Mouse (Mus musculus): ENCODE measurements around the gene Cdkal1. TPM values are rescaled to one million over a fixed set of nuclear protein-coding genes. Genes with fewer than 3 reads are reported as not detected.
A peak's percentile ranks its signal among the peaks of the same experiment; 100 is the strongest.

The Cdkal1 gene
- polyA plus RNA-seq, 1 experiment, result 10.3 TPM

DNA sequence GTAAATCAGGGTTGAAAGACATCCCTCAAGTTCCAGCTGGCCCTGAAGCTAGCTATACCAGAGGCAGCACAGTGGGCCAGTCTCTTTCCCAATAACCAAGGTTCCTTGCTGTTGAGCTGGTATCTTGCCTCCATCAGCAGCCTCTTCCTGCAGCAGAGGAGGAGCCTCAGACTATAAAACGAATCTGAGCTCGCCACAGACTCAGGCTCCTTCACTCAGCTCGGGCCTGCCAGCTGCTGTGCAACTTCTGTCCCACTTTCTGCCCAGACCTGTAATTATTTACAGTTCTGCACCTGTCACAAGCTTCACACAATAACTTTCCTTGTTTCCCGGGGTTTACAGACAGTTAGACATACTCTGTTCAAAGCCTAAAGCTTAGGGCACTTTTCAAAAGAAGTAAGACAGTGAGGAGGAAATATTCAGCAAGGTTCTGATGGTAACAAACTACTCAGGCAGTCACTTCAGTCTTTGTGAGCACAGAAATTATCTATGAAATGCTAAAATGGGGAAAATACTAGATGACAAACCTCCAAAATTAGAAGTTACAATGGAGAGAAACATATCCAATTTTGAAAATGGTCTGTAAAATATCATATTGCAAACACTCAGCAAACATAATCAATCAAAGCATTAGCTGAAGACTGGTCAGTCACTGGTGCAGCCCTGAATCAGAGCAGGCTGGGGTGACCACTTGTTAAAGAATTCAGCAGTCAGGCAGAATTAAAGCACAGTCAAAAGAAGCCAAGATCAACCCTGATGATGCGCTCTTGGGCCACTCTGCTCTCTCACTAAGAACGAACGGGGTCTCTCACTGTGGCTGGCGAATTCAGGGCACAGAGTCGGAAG is 108.8 kb downstream of the Cdkal1 start:
- H3K4me3 ChIP-seq (replicated peaks; ENCODE audit: insufficient read depth, low read depth, low read length), result no peak overlapping the region
- 78% methylated on average over 9 of the region's 9 CpGs for WGBS
- H3K4me1 ChIP-seq (ENCODE audit: control insufficient read depth, insufficient read depth, low read length), result peaks cover 13% of the 10 kb centered on the region; the same call in 1 of the 2 replicates
- DNase-seq, result no peak
- TF ChIP-seq CTCF (IDR thresholded peaks at IDR 0.05; ENCODE audit: borderline replicate concordance, insufficient read depth, low read depth, low read length) (no peak), POLR2A (IDR thresholded peaks at IDR 0.05; ENCODE audit: borderline replicate concordance, insufficient read depth, low read length) (no peak)
- no peaks in the 10 kb centered on the region for H3K27me3 ChIP-seq (ENCODE audit: control insufficient read depth, insufficient read depth, low read length)
- no peak overlapping the region for H3K27ac ChIP-seq (ENCODE audit: insufficient read depth, low read length)

DNA sequence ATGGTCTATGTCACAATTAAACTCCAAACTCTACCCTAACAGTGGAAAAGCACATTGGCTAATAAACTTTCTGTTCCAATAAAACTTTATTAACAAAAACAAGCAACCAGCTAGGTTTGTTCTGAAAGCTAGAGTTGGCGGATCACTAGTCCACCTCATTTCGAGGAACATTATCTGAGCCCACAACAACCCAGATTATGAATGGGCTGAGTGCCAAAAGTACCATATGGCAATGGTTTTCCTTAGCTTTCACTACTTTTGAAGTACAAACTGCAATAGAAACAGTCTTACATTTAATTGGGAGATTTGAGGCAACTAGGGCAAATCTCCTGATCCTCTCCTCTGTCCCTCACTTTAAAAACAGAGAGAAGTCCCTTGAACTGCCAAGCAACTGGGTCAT is 110.4 kb downstream of the Cdkal1 start:
- DNase-seq, result peak; percentile 43 to 76
- H3K27me3 ChIP-seq (ENCODE audit: control insufficient read depth, insufficient read depth, low read length), result no peaks in the 10 kb centered on the region
- no peak overlapping the region for H3K4me3 ChIP-seq (replicated peaks; ENCODE audit: insufficient read depth, low read depth, low read length)
- peaks cover 13% of the 10 kb centered on the region; the same call in 1 of the 2 replicates for H3K4me1 ChIP-seq (ENCODE audit: control insufficient read depth, insufficient read depth, low read length)
- TF ChIP-seq POLR2A (IDR thresholded peaks at IDR 0.05; ENCODE audit: borderline replicate concordance, insufficient read depth, low read length), result no peak
- no peak for TF ChIP-seq CTCF (IDR thresholded peaks at IDR 0.05; ENCODE audit: borderline replicate concordance, insufficient read depth, low read depth, low read length)
- H3K27ac ChIP-seq (ENCODE audit: insufficient read depth, low read length), result no peak overlapping the region
- 20% methylated on average over 2 of the region's 2 CpGs for WGBS

DNA sequence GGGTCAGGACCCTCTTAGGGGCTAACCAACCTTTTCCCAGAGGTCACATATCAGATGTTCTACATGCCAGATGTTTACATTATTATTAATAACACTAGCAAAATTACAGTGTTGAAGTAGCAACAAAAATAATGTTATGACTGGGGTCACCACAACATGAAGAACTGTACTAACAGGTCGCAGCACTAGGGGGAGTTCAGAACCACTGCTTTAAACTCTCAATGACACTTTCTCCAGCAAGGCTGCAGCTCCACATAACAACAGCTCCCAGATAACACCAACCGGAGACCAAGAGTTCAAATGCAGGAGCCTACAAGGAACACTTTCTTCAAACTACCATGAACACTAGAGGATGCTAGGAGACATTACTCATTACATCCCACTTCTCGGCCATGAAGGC is 111.3 kb downstream of the Cdkal1 start:
- Histone ChIP-seq H3K4me3 (replicated peaks; ENCODE audit: insufficient read depth, low read depth, low read length) (no peak overlapping the region), H3K4me1 (ENCODE audit: control insufficient read depth, insufficient read depth, low read length) (peaks cover 13% of the 10 kb centered on the region; the same call in 1 of the 2 replicates), H3K27me3 (ENCODE audit: control insufficient read depth, insufficient read depth, low read length) (no peaks in the 10 kb centered on the region), H3K27ac (ENCODE audit: insufficient read depth, low read length) (no peak overlapping the region)
- TF ChIP-seq CTCF (IDR thresholded peaks at IDR 0.05; ENCODE audit: borderline replicate concordance, insufficient read depth, low read depth, low read length) (no peak), POLR2A (IDR thresholded peaks at IDR 0.05; ENCODE audit: borderline replicate concordance, insufficient read depth, low read length) (no peak)
- WGBS, result 97% methylated on average over 3 of the region's 3 CpGs
- no peak for DNase-seq

DNA sequence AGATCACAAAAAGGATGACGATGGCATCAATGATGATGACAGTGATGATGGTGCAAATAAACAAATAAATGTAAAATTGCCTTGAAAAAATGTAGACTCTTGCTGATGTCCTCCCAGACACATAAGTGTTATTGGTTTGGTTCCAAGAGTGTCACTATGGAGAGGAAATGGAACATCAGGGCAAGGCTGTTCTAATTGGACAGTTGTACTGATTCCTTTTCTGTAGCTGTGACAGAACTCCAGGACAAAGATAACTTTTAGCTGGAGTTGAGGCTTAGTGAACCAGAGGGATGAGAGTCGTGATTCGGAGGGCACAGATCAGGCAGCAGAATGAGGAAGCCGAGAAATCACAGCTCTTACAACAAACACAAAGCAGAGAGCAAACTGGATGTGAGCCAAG is 111.7 kb downstream of the Cdkal1 start:
- no peaks in the 10 kb centered on the region for H3K27me3 ChIP-seq (ENCODE audit: control insufficient read depth, insufficient read depth, low read length)
- WGBS, result 89% methylated on average over 4 of the region's 4 CpGs
- no peak overlapping the region for H3K27ac ChIP-seq (ENCODE audit: insufficient read depth, low read length)
- no peak overlapping the region for H3K4me3 ChIP-seq (replicated peaks; ENCODE audit: insufficient read depth, low read depth, low read length)
- DNase-seq, result no peak
- peaks cover 13% of the 10 kb centered on the region; the same call in 1 of the 2 replicates for H3K4me1 ChIP-seq (ENCODE audit: control insufficient read depth, insufficient read depth, low read length)
- no peak for TF ChIP-seq POLR2A (IDR thresholded peaks at IDR 0.05; ENCODE audit: borderline replicate concordance, insufficient read depth, low read length)
- no peak for TF ChIP-seq CTCF (IDR thresholded peaks at IDR 0.05; ENCODE audit: borderline replicate concordance, insufficient read depth, low read depth, low read length)

DNA sequence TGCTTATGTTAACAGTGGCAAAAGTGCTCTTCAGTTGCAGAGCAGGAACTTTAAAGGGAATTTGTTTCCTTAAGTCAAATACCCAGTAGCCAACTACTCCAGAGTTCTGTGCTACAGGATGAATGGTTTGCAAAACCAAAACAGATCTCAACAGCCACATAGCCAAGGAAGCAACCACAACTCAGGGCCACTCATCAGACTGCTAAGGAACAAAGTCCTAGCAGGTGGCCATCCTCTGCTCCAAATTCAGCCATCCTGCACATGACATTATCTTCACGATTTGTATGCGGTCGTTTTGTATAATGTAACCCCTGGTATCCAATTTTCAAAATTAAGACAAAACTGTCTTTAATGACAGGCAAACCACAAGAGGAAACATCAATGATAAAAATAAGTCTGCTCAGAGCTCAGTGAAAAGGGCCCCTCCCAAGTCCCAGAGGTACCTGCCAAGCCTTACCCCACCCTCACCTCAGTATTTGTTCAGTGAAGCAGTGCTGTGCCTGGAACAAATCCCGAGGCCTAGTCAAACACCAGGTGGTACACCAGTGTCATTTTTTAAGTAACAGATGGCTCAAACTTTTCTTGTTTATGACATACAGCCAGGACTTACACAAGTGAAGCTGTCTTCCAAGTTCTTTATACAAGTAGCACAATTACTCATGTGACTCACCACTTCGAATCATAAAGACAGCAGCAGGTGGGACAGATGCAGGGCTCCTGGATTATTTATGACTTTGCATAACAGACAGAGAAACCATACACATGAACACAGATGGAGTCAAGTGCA is 117.6 kb downstream of the Cdkal1 start:
- DNase-seq, result peak in 1 of 2 experiments; percentile 39
- TF ChIP-seq POLR2A (IDR thresholded peaks at IDR 0.05; ENCODE audit: borderline replicate concordance, insufficient read depth, low read length) (no peak), CTCF (IDR thresholded peaks at IDR 0.05; ENCODE audit: borderline replicate concordance, insufficient read depth, low read depth, low read length) (no peak)
- 29% methylated on average over 5 of the region's 5 CpGs for WGBS
- Histone ChIP-seq H3K4me3 (replicated peaks; ENCODE audit: insufficient read depth, low read depth, low read length) (no peak overlapping the region), H3K27me3 (ENCODE audit: control insufficient read depth, insufficient read depth, low read length) (no peaks in the 10 kb centered on the region), H3K27ac (ENCODE audit: insufficient read depth, low read length) (no peak overlapping the region), H3K4me1 (ENCODE audit: control insufficient read depth, insufficient read depth, low read length) (peaks cover 5% of the 10 kb centered on the region; the same call in 1 of the 2 replicates)

- Histone ChIP-seq H3K4me1 (ENCODE audit: control insufficient read depth, insufficient read depth, low read length) (peaks cover 5% of the 10 kb centered on the region; the same call in 1 of the 2 replicates), H3K27me3 (ENCODE audit: control insufficient read depth, insufficient read depth, low read length) (no peaks in the 10 kb centered on the region), H3K27ac (ENCODE audit: insufficient read depth, low read length) (no peak overlapping the region), H3K4me3 (replicated peaks; ENCODE audit: insufficient read depth, low read depth, low read length) (no peak overlapping the region)
- no peak for DNase-seq
- TF ChIP-seq CTCF (IDR thresholded peaks at IDR 0.05; ENCODE audit: borderline replicate concordance, insufficient read depth, low read depth, low read length), result no peak
- no peak for TF ChIP-seq POLR2A (IDR thresholded peaks at IDR 0.05; ENCODE audit: borderline replicate concordance, insufficient read depth, low read length)
Measured at GRCm38 (mm10) chr13:29734496-29734895, 121.0 kb downstream of the Cdkal1 start.

DNA sequence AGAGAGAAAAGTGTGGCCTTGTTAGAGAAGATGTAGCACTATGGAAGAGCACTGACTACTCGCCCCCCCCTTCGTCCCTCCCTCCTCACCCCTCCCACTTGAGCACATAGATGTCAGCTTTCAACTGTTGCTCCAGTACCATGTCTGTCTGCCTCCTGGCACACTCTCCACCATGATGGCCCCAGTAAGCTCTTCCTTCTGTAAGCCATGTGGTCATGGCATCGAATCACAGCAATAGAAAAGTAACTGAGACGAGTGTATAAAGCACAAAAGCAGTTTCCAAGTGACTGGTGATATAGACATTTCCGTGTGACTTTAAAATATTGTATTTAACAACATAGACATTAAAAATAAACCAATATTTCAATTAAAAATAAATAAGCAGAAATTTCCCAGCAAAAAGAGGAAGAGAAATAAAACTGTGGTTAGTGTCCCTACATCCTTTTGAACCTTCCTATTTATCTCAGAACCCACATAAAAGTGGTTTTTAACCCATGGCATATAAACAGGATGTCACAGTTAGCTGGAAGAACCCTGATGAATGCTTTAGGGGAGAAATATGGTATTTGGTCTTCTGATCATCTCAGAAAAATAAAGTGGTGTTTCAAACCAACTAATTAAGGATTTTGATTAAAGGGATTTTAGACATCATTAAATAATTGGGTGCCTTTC is 129.2 kb downstream of the Cdkal1 start:
- Histone ChIP-seq H3K4me1 (ENCODE audit: control insufficient read depth, insufficient read depth, low read length) (no peaks in the 10 kb centered on the region), H3K4me3 (replicated peaks; ENCODE audit: insufficient read depth, low read depth, low read length) (no peak overlapping the region), H3K27me3 (ENCODE audit: control insufficient read depth, insufficient read depth, low read length) (no peaks in the 10 kb centered on the region), H3K27ac (ENCODE audit: insufficient read depth, low read length) (no peak overlapping the region)
- DNase-seq, result no peak
- WGBS, result 94% methylated on average over 5 of the region's 5 CpGs
- no peak for TF ChIP-seq POLR2A (IDR thresholded peaks at IDR 0.05; ENCODE audit: borderline replicate concordance, insufficient read depth, low read length)
- no peak for TF ChIP-seq CTCF (IDR thresholded peaks at IDR 0.05; ENCODE audit: borderline replicate concordance, insufficient read depth, low read depth, low read length)
